Mouse (Mus musculus) liver, adult 2 months (tissue): ENCODE results near the gene Marc1. TPM values are rescaled to one million over a fixed set of nuclear protein-coding genes. Genes with fewer than 3 reads are reported as not detected.

ENCODE experiments used
- DNase-seq: peaks from one replicate; pipeline ENCODE4 v3.0.0-alpha.2; 2011; ENCODE audit warnings: low read depth, low spot score; ENCODE audit errors: extremely low read depth
- H3K27ac ChIP-seq: fragments of 200-500 bp; replicated peaks from 2 replicates; pipeline ENCODE4 v1.5.1; 2012; ENCODE audit warnings: low read depth, mild to moderate bottlenecking, control low read depth, inconsistent platforms, low read length; ENCODE audit not compliant: insufficient read depth
- H3K27me3 ChIP-seq: fragments of 200-500 bp; 2 replicates; pipeline ENCODE4 v1.6.1; 2012; ENCODE audit warnings: mild to moderate bottlenecking, moderate library complexity, low read length, inconsistent platforms; ENCODE audit not compliant: control insufficient read depth, insufficient read depth
- H3K36me3 ChIP-seq: fragments of 200-500 bp; 2 replicates; pipeline ENCODE4 v1.6.1; 2012; ENCODE audit warnings: low read length, inconsistent platforms; ENCODE audit not compliant: control insufficient read depth, insufficient read depth
- H3K4me1 ChIP-seq: fragments of 200-500 bp; 2 replicates; pipeline ENCODE4 v1.6.1; 2011; ENCODE audit warnings: low read length; ENCODE audit not compliant: control insufficient read depth, insufficient read depth
- H3K4me3 ChIP-seq: fragments of 200-500 bp; 2 replicates; pipeline ENCODE4 v1.5.1; 2011; ENCODE audit warnings: low read depth, mild to moderate bottlenecking, control low read depth, low read length, moderate library complexity; ENCODE audit not compliant: insufficient read depth
- H3K79me2 ChIP-seq: fragments of 200-500 bp; 2 replicates; pipeline ENCODE4 v1.6.1; 2012; ENCODE audit warnings: inconsistent platforms, mild to moderate bottlenecking, low read length, moderate library complexity; ENCODE audit not compliant: control insufficient read depth, insufficient read depth
- H3K9ac ChIP-seq: fragments of 200-500 bp; 2 replicates; pipeline ENCODE4 v1.6.1; 2012; ENCODE audit warnings: low read depth, mild to moderate bottlenecking, control low read depth, inconsistent platforms, low read length
- CTCF ChIP-seq: fragments of 200-500 bp; IDR thresholded peaks from 2 replicates; pipeline ENCODE4 v1.5.1; 2011; ENCODE audit warnings: low read depth, low read length, control low read depth
- POLR2A ChIP-seq: fragments of 200-500 bp; IDR thresholded peaks from 2 replicates; pipeline ENCODE4 v1.6.1; 2011; ENCODE audit warnings: low read length, control low read depth; ENCODE audit not compliant: insufficient read depth; ENCODE audit errors: extremely low read depth
- WGBS: fragments of 180-500 bp; shearing (Covaris S2); methylation state at CpG from one replicate; pipeline ENCODE4 v1.1.7; 2018; 5-methylcytosine and 5-hydroxymethylcytosine counted together
- polyA plus RNA-seq: library from polyadenylated mRNA; depleted of rRNA; stranded (reverse); fragments of >200 nt; gene quantifications from 2 replicates; pipeline ENCODE4 v1.2.3, GENCODE M21; 2012
- total RNA-seq: library from RNA; depleted of rRNA; stranded (reverse); fragments of >200 nt; gene quantifications from 2 replicates; pipeline ENCODE4 v1.2.3, GENCODE M21; 2014

Marc1 gene
- total and polyA plus RNA-seq, 2 experiments = 345 to 395 TPM

DNA sequence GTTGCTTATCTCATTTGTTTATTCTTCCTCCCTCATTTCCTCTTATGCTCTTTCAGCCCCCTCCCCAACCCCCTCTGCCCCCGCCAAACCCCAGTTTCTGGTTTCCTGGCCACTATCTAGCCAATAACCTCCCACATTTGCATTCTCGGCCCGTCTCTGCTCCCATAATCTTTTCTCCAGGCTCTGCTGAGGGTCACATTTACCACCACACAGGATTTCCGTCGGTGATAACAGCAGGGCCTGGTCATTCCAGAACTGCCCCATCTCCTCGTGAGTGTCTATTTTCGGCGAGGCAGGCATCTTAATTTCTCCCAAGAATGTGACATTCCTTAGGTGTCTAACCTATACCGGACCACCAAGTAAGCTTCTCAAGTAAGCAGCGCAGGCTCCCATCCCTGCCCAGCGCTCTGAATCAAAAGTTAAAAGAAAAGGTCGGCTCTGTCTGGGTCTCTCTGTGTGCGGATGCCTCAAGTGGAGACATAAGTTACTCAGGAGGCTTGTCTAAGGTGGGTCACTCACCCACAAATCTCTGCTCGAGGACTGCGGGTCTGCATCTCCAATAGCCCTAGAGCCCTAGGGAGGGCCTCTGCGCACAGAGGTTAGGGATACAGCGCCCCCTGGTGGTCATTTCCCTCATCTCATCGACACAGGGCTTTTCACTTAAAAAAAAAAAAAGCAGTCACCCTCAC is 39.8 kb downstream of the Marc1 start:
- Histone ChIP-seq H3K27ac (peak overlapping the region; percentile 76), H3K27me3 (no peaks in the 10 kb centered on the region), H3K36me3 (no peaks in the 10 kb centered on the region), H3K4me3 (no peak overlapping the region), H3K4me1 (no peaks in the 10 kb centered on the region), H3K9ac (no peak overlapping the region), H3K79me2 (no peaks in the 10 kb centered on the region)
- 31% methylated on average over 18 of the region's 18 CpGs for WGBS
- TF ChIP-seq CTCF = peak; percentile 80
- no peak for TF ChIP-seq POLR2A
- DNase-seq = no peak

DNA sequence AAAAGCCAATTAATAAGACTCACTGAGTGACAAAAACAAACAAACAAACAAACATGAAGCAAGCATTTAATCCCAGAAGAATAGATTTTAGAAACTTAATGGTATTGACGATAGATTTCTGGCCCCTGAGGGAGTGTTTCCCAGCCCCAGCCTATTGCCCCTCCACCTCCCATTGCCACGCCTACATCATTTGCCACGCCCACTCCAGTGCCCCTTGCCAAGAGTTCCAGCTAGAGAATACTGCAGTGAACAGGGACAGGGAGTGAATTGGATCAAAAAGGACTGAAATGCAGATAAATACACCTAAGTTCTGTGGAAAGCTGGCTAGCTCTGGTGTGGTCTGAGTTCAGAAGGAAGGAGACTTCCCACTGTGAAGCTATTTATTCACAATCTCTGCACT is 47.2 kb downstream of the Marc1 start:
- Histone ChIP-seq H3K79me2 (no peaks in the 10 kb centered on the region), H3K36me3 (no peaks in the 10 kb centered on the region), H3K4me1 (no peaks in the 10 kb centered on the region), H3K4me3 (no peak overlapping the region), H3K27me3 (no peaks in the 10 kb centered on the region), H3K9ac (no peak overlapping the region), H3K27ac (no peak overlapping the region)
- DNase-seq = no peak
- 41% methylated on average over 3 of the region's 3 CpGs for WGBS
- TF ChIP-seq POLR2A (no peak), CTCF (no peak)

DNA sequence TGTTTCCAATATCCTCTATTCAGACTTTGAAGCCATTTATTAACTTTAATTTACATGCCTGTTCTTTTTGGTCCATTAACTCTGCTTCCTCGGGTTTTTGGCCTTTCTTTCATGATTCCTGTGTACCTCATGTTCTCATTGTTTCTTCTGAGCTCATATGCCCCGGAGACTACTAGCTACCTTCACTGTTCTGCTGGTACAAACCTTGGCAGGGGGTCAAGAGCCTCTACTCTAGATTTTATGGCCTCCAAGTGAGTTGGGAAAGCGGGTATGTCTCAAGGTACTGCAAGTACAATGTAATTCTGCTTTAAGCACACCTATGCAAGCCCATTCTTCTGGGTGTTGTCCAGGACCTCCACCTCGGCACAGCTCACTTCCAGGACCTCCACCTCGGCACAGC is 48.2 kb downstream of the Marc1 start:
- H3K4me1 ChIP-seq = no peaks in the 10 kb centered on the region
- no peaks in the 10 kb centered on the region for H3K79me2 ChIP-seq
- no peaks in the 10 kb centered on the region for H3K27me3 ChIP-seq
- no peak for TF ChIP-seq POLR2A
- TF ChIP-seq CTCF = no peak
- no peak overlapping the region for H3K9ac ChIP-seq
- no peak for DNase-seq
- H3K27ac ChIP-seq = no peak overlapping the region
- H3K4me3 ChIP-seq = no peak overlapping the region
- H3K36me3 ChIP-seq = no peaks in the 10 kb centered on the region
- 84% methylated on average over 5 of the region's 5 CpGs for WGBS

DNA sequence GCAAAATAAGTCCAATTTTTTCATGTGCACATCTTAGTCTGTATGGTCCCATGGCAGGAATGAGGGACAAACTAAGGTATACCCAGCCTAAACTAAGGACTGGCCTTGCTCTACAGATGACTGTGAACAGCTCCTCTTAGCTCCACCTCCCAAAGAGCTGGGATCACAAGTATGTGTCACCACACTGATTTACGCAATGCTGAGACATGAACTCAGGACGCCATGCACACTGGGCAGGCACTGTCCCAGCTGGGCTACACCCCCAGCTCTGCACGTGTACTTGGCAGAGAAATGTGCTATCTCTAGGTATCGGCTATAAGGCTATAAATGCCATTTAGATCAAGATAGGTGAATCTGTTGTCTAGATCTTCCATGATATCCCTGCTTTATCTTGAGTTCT is 49.1 kb downstream of the Marc1 start:
- TF ChIP-seq POLR2A (no peak), CTCF (no peak)
- Histone ChIP-seq H3K27me3 (no peaks in the 10 kb centered on the region), H3K36me3 (no peaks in the 10 kb centered on the region), H3K4me3 (no peak overlapping the region), H3K27ac (no peak overlapping the region), H3K9ac (no peak overlapping the region), H3K79me2 (no peaks in the 10 kb centered on the region), H3K4me1 (no peaks in the 10 kb centered on the region)
- DNase-seq = peak; percentile 21
- 62% methylated on average over 4 of the region's 4 CpGs for WGBS

DNA sequence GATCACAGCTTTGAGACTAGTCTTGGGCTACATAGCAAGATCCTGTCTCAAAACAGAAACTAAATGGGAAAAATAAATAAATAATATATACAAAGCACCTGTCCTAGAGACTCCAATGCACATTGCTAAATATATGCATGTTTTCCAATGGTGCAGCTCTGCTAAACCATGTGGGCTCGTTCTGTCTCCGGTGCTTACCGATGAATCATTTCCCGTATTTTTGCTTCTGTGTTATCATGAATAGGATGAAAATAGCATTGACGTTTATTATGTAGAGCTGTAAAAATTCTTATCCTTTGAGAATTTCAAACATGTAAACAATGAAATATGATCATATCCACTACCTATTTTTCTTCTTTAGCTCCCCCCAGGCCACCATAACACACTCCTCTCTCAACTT is 58.4 kb downstream of the Marc1 start:
- no peak for TF ChIP-seq CTCF
- WGBS = 79% methylated on average over 5 of the region's 5 CpGs
- H3K4me1 ChIP-seq = no peaks in the 10 kb centered on the region
- H3K4me3 ChIP-seq = no peak overlapping the region
- no peak for DNase-seq
- H3K27me3 ChIP-seq = no peaks in the 10 kb centered on the region; the same call in 1 of the 2 replicates
- H3K36me3 ChIP-seq = no peaks in the 10 kb centered on the region
- H3K27ac ChIP-seq = no peak overlapping the region
- H3K9ac ChIP-seq = no peak overlapping the region
- no peaks in the 10 kb centered on the region for H3K79me2 ChIP-seq

DNA sequence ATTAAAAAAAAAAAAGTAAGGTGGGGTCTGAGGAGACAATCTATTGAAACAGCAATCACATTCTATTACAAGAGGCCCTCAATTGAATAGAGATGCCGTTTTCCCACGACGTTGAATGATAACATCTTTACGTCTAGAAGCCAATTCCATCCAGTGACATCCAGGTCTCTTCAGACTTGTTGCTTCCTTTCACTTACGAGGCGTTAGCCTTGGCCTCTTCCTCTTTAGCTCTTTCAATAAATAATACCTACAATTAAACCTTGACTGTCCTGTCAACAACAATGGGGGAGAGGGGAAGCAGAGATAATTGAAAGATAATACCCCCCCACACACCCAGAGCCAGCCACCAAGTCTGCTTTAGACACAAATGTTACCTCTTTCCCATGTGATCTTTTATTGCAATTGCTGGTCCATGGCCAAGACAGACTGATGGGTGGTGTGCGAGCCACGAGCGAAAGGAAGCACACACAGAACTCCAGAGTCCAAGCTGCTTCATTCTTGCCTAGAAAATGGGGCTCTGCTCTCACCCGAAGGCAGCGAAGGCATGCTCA is 60.9 kb downstream of the Marc1 start:
- no peak for DNase-seq
- Histone ChIP-seq H3K4me3 (no peak overlapping the region), H3K79me2 (no peaks in the 10 kb centered on the region), H3K27me3 (no peaks in the 10 kb centered on the region; the same call in 1 of the 2 replicates), H3K27ac (no peak overlapping the region), H3K4me1 (no peaks in the 10 kb centered on the region), H3K9ac (no peak overlapping the region), H3K36me3 (no peaks in the 10 kb centered on the region)
- WGBS = 84% methylated on average over 11 of the region's 11 CpGs
- TF ChIP-seq CTCF (no peak), POLR2A (no peak)
